Mouse (Mus musculus) MEL (cell line): ENCODE data around the gene Kif3a. TPM values are rescaled to one million over a fixed set of nuclear protein-coding genes. Genes with fewer than 3 reads are reported as not detected.

Experiments used
- DNase-seq: peaks from one replicate; pipeline ENCODE4 v3.0.0; 2011; ENCODE audit warnings: low read depth, low spot score
- H3K27ac ChIP-seq: 2 replicates; pipeline ENCODE4 v1.5.1; 2012; ENCODE audit warnings: low read depth, mild to moderate bottlenecking, control low read depth, low read length, moderate library complexity; ENCODE audit not compliant: control insufficient read depth
- H3K27me3 ChIP-seq, 2 experiments: fragments of 150-350 bp in 1 of 2; sonication (generic) in 1 of 2; 2 replicates each; pipeline ENCODE4 v1.6.1; 2012; ENCODE audit warnings: low read length in 2 of 2, mild to moderate bottlenecking in 2 of 2, improper control_type of control experiment in 1 of 2, moderate library complexity in 1 of 2; ENCODE audit not compliant: insufficient read depth in 2 of 2, control insufficient read depth in 1 of 2
- H3K36me3 ChIP-seq, 2 experiments: 2 replicates each; pipeline ENCODE4 v1.6.1; 2012 to 2014; ENCODE audit warnings: low read length in 2 of 2, improper control_type of control experiment in 1 of 2, inconsistent platforms in 1 of 2, mild to moderate bottlenecking in 1 of 2; ENCODE audit not compliant: insufficient read depth in 2 of 2, control insufficient read depth in 1 of 2
- H3K4me1 ChIP-seq, 2 experiments: fragments of 150-350 bp in 1 of 2; sonication (generic) in 1 of 2; 2 replicates each; pipeline ENCODE4 v1.6.1; 2012; ENCODE audit warnings: low read length in 2 of 2, improper control_type of control experiment in 1 of 2, mild to moderate bottlenecking in 1 of 2; ENCODE audit not compliant: insufficient read depth in 2 of 2, control insufficient read depth in 1 of 2
- H3K4me3 ChIP-seq, 2 experiments: fragments of 150-350 bp in 1 of 2; sonication (generic) in 1 of 2; 2 replicates each; pipeline ENCODE4 v1.5.1; 2012; ENCODE audit warnings: low read depth in 2 of 2, low read length in 2 of 2, mild to moderate bottlenecking in 2 of 2, moderate library complexity in 2 of 2, control low read depth in 1 of 2, improper control_type of control experiment in 1 of 2; ENCODE audit not compliant: control insufficient read depth in 1 of 2, insufficient read depth in 1 of 2
- H3K79me2 ChIP-seq: 2 replicates; pipeline ENCODE4 v1.6.1; 2012; ENCODE audit warnings: mild to moderate bottlenecking, low read length, moderate library complexity; ENCODE audit not compliant: control insufficient read depth, poor library complexity, insufficient read depth
- H3K9ac ChIP-seq: 2 replicates; pipeline ENCODE4 v1.6.1; 2012; ENCODE audit warnings: low read depth, mild to moderate bottlenecking, control low read depth, low read length, moderate library complexity; ENCODE audit not compliant: control insufficient read depth, poor library complexity, severe bottlenecking
- H3K9me3 ChIP-seq: fragments of 150-350 bp; sonication (generic); replicated peaks from 2 replicates; pipeline ENCODE4 v1.6.1; 2012; ENCODE audit warnings: mild to moderate bottlenecking, low read length, improper control_type of control experiment, moderate library complexity; ENCODE audit not compliant: insufficient read depth
- BHLHE40 ChIP-seq: IDR thresholded peaks from 2 replicates; pipeline ENCODE4 v1.6.1; 2012; ENCODE audit warnings: low read depth, mild to moderate bottlenecking, inconsistent platforms, low read length, improper control_type of control experiment, borderline replicate concordance
- CHD2 ChIP-seq: IDR thresholded peaks from 2 replicates; pipeline ENCODE4 v1.6.1; 2011; ENCODE audit warnings: low read length, improper control_type of control experiment
- CTCF ChIP-seq, 3 experiments: IDR thresholded peaks in 2 of 3; conservative IDR thresholded peaks in 1 of 3; 2 replicates each; pipeline ENCODE4 v1.5.1; 2011 to 2012; ENCODE audit warnings: low read length in 3 of 3, low read depth in 2 of 3, mild to moderate bottlenecking in 2 of 3, improper control_type of control experiment in 1 of 3, inconsistent platforms in 1 of 3, mixed read lengths in 1 of 3, moderate library complexity in 1 of 3; ENCODE audit not compliant: control insufficient read depth in 1 of 3, insufficient read depth in 1 of 3, poor library complexity in 1 of 3, severe bottlenecking in 1 of 3
- E2F4 ChIP-seq: IDR thresholded peaks from 2 replicates; pipeline ENCODE4 v1.6.1; 2011; ENCODE audit warnings: low read depth, low read length, improper control_type of control experiment, borderline replicate concordance
- ELF1 ChIP-seq: IDR thresholded peaks from 2 replicates; pipeline ENCODE4 v1.6.1; 2014; ENCODE audit warnings: low read depth, mild to moderate bottlenecking, inconsistent platforms, low read length, improper control_type of control experiment, moderate library complexity
- ETS1 ChIP-seq: IDR thresholded peaks from 2 replicates; pipeline ENCODE4 v1.6.1; 2012; ENCODE audit warnings: low read depth, mild to moderate bottlenecking, inconsistent platforms, low read length, improper control_type of control experiment, moderate library complexity
- GABPA ChIP-seq: IDR thresholded peaks from 2 replicates; pipeline ENCODE4 v1.6.1; 2012; ENCODE audit warnings: low read depth, mild to moderate bottlenecking, inconsistent platforms, low read length, improper control_type of control experiment, moderate library complexity
- GATA1 ChIP-seq: IDR thresholded peaks from 2 replicates; pipeline ENCODE4 v1.6.1; 2011; ENCODE audit warnings: low read depth, low read length, improper control_type of control experiment
- HCFC1 ChIP-seq: IDR thresholded peaks from 2 replicates; pipeline ENCODE4 v1.6.1; 2012; ENCODE audit warnings: low read depth, mild to moderate bottlenecking, inconsistent platforms, low read length, improper control_type of control experiment, moderate library complexity
- MAZ ChIP-seq: IDR thresholded peaks from 2 replicates; pipeline ENCODE4 v1.6.1; 2012; ENCODE audit warnings: low read depth, mild to moderate bottlenecking, inconsistent platforms, low read length, improper control_type of control experiment
- MEF2A ChIP-seq: IDR thresholded peaks from 2 replicates; pipeline ENCODE4 v1.6.1; 2014; ENCODE audit warnings: low read depth, mild to moderate bottlenecking, inconsistent platforms, low read length, improper control_type of control experiment; ENCODE audit not compliant: poor library complexity, insufficient replicate concordance, severe bottlenecking; ENCODE audit errors: extremely low read depth
- MYB ChIP-seq: IDR thresholded peaks from 2 replicates; pipeline ENCODE4 v1.6.1; 2011; ENCODE audit warnings: mild to moderate bottlenecking, low read depth, low read length, improper control_type of control experiment
- NRF1 ChIP-seq: IDR thresholded peaks from 2 replicates; pipeline ENCODE4 v1.6.1; 2014; ENCODE audit warnings: low read depth, mild to moderate bottlenecking, inconsistent platforms, low read length, improper control_type of control experiment, moderate library complexity; ENCODE audit not compliant: poor library complexity, insufficient read depth, severe bottlenecking
- POLR2A ChIP-seq, 2 experiments: IDR thresholded peaks; 2 replicates each; pipeline ENCODE4 v1.6.1; 2011 to 2012; ENCODE audit warnings: low read length in 2 of 2, mild to moderate bottlenecking in 2 of 2, control low read depth in 1 of 2, improper control_type of control experiment in 1 of 2, low read depth in 1 of 2, moderate library complexity in 1 of 2; ENCODE audit not compliant: control insufficient read depth in 1 of 2, insufficient read depth in 1 of 2, poor library complexity in 1 of 2
- POLR2AphosphoS2 ChIP-seq: IDR thresholded peaks from 2 replicates; pipeline ENCODE4 v1.6.1; 2011; ENCODE audit warnings: low read length, improper control_type of control experiment
- POLR2AphosphoS5 ChIP-seq: IDR thresholded peaks from 2 replicates; pipeline ENCODE4 v1.6.1; 2012; ENCODE audit warnings: low read depth, borderline replicate concordance, mild to moderate bottlenecking, inconsistent platforms, low read length, moderate library complexity, mixed read lengths
- RAD21 ChIP-seq: IDR thresholded peaks from 2 replicates; pipeline ENCODE4 v1.6.1; 2011; ENCODE audit warnings: mild to moderate bottlenecking, low read depth, low read length, improper control_type of control experiment
- SMC3 ChIP-seq: IDR thresholded peaks from 2 replicates; pipeline ENCODE4 v1.6.1; 2011; ENCODE audit warnings: low read depth, low read length, improper control_type of control experiment
- TAL1 ChIP-seq: IDR thresholded peaks from 2 replicates; pipeline ENCODE4 v1.6.1; 2012; ENCODE audit warnings: mild to moderate bottlenecking, inconsistent platforms, low read length, moderate library complexity, mixed read lengths
- TBP ChIP-seq: IDR thresholded peaks from 2 replicates; pipeline ENCODE4 v1.8.0; 2011; ENCODE audit warnings: low read depth, low read length, improper control_type of control experiment
- UBTF ChIP-seq: IDR thresholded peaks from 2 replicates; pipeline ENCODE4 v1.6.1; 2012; ENCODE audit warnings: low read depth, mild to moderate bottlenecking, inconsistent platforms, low read length, improper control_type of control experiment, moderate library complexity, borderline replicate concordance; ENCODE audit not compliant: insufficient read depth
- USF2 ChIP-seq, 2 experiments: IDR thresholded peaks; 2 replicates each; pipeline ENCODE4 v1.6.1; 2011 to 2012; ENCODE audit warnings: improper control_type of control experiment in 2 of 2, low read length in 2 of 2, borderline replicate concordance in 1 of 2, inconsistent platforms in 1 of 2, low read depth in 1 of 2, mild to moderate bottlenecking in 1 of 2; ENCODE audit not compliant: insufficient read depth in 1 of 2
- ZKSCAN1 ChIP-seq: IDR thresholded peaks from 2 replicates; pipeline ENCODE4 v1.6.1; 2012; ENCODE audit warnings: low read depth, mild to moderate bottlenecking, inconsistent platforms, low read length, improper control_type of control experiment, moderate library complexity
- ZMIZ1 ChIP-seq: IDR thresholded peaks from 2 replicates; pipeline ENCODE4 v1.6.1; 2012; ENCODE audit warnings: low read depth, mild to moderate bottlenecking, inconsistent platforms, low read length, improper control_type of control experiment, moderate library complexity
- ZNF384 ChIP-seq: IDR thresholded peaks from 2 replicates; pipeline ENCODE4 v1.6.1; 2012; ENCODE audit warnings: low read depth, mild to moderate bottlenecking, inconsistent platforms, low read length, improper control_type of control experiment
- polyA plus RNA-seq, 2 experiments: library from polyadenylated mRNA; stranded (reverse) in 1 of 2; unstranded in 1 of 2; fragments of >175 nt in 1 of 2; fragments of >200 nt in 1 of 2; gene quantifications; 2 replicates each; pipeline versions ENCODE4 v1.2.1 to v1.2.4; 2012; ENCODE audit warnings: low replicate concordance in 2 of 2, low read depth in 1 of 2; ENCODE audit not compliant: insufficient read length in 2 of 2, insufficient read depth in 1 of 2, missing spikeins in 1 of 2
- total RNA-seq: library from RNA; depleted of rRNA; stranded (reverse); fragments of 300-350 nt; gene quantifications from 2 replicates; pipeline ENCODE4 v1.2.3, GENCODE M21; 2012

Kif3a gene
- total and polyA plus RNA-seq, 3 experiments = 13.6 to 88.3 (median 17.1) TPM

DNA sequence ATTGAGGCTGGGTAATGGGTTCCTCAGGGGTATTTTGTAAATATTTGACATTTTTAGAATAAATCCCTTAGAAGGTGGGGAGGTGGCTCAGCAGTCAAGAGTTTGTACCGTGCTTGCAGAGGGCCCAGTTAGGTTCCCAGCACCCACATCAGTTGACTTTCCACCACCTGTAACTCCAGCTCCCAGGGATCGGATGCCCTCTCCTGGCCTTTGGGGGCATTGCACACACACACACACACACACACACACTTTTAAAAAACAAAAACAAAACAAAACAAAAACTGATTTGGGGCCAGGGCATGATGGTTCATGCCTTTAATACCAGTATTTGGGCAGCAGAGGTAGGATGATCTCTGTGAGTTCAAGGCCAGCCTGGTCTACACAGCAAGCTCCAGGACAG lies 56.9 kb downstream of the Kif3a start:
- peaks cover 0 to 67% of the 10 kb centered on the region in 2 experiments; a peak in 2 of 4 replicates for H3K36me3 ChIP-seq
- H3K27ac ChIP-seq = peak overlapping the region; percentile 0; the same call in 1 of the 2 replicates
- peaks cover 2% of the 10 kb centered on the region; the same call in 1 of the 2 replicates for H3K79me2 ChIP-seq
- DNase-seq = no peak
- no peaks in the 10 kb centered on the region for H3K9me3 ChIP-seq
- H3K4me1 ChIP-seq = peaks cover 61 to 82% of the 10 kb centered on the region in 2 experiments
- no peak overlapping the region for H3K4me3 ChIP-seq
- no peak for TF ChIP-seq TBP
- no peak for TF ChIP-seq ZNF384
- no peak for TF ChIP-seq GABPA
- TF ChIP-seq TAL1 = no peak
- TF ChIP-seq MAZ = no peak
- TF ChIP-seq ZMIZ1 = no peak
- TF ChIP-seq MEF2A = no peak
- TF ChIP-seq NRF1 = no peak
- no peak for TF ChIP-seq E2F4
- TF ChIP-seq USF2 (IDR thresholded peaks at IDR 0.05; ENCODE audit: borderline replicate concordance in 1 of 2, insufficient read depth in 1 of 2, low read depth in 1 of 2, low read length in 2 of 2) = no peak
- no peak for TF ChIP-seq POLR2AphosphoS5
- no peak for TF ChIP-seq ZKSCAN1
- TF ChIP-seq CHD2 = no peak
- peak; percentile 47 for TF ChIP-seq SMC3
- TF ChIP-seq POLR2A (IDR thresholded peaks at IDR 0.05; ENCODE audit: control insufficient read depth in 1 of 2, insufficient read depth in 1 of 2, low read depth in 1 of 2, low read length in 2 of 2, poor library complexity in 1 of 2) = no peak
- peak; percentile 33 to 62 (median 52); a peak in 5 of 6 replicates for TF ChIP-seq CTCF (IDR thresholded peaks at IDR 0.05 in 2 of 3, conservative IDR thresholded peaks at IDR 0.05 in 1 of 3; ENCODE audit: control insufficient read depth in 1 of 3, insufficient read depth in 1 of 3, low read depth in 2 of 3, low read length in 3 of 3, poor library complexity in 1 of 3, severe bottlenecking in 1 of 3)
- TF ChIP-seq MYB = no peak
- TF ChIP-seq HCFC1 = no peak
- TF ChIP-seq UBTF = no peak
- no peak for TF ChIP-seq GATA1
- no peak for TF ChIP-seq ETS1
- TF ChIP-seq POLR2AphosphoS2 = no peak
- no peak for TF ChIP-seq ELF1
- TF ChIP-seq RAD21 = peak; percentile 51
- no peak for TF ChIP-seq BHLHE40
- H3K27me3 ChIP-seq = no peaks in the 10 kb centered on the region
- H3K9ac ChIP-seq = no peak overlapping the region
